ENCODE assay signal across 9 mouse cellular contexts in the genomic region with DNA sequence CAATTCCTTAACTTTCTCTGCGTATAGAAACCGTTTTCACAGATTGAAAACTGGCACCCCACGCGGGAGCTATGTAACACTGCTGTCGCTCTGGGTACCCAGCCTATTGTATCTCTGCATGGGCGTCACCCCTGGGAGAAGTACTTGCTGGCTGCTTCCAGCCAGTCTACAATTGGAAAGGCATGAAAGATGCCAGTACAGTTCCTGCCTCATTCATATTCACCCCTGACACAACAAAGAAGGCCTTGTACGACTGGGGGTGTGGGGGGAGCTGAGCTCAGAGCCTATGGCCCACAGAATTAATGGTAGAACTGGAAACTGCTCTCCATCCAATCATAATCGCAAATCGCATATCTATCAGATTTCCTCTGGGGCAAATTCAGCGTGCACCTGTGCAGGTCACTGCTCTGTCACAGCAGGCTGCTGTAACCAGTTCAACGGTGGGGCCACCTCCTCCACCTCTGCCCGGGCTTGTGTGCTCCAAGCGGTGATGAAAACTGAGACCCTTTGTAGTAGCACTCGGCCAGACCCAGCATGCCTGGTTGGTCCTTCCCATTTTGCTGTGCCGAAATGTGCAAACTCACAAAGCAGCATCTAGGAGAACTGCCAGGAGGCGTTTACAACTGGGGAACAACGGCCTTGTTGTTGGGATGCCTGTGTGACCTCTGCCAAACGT. TPM values are rescaled to one million over a fixed set of nuclear protein-coding genes. Genes with fewer than 3 reads are reported as not detected.
DNase-seq lines count a peak whose midpoint lies in the region; ATAC-seq lines count a peak whose summit lies in the region.
"Had no signal": no experiment of that assay in that cellular context is flagged by ENCODE, and none has a peak within 500 bp of the region (broad histone marks: within the 10 kb centered on the region; RNA-seq: fewer than 3 reads in every experiment).

No protein-coding gene starts in this region.

- intact Hi-C loops in left cerebral cortex, postnatal 14 days (cut with DNase I) = no loop called here
- intact Hi-C loops in heart, postnatal 10 days (cut with DNase I) = no loop called here

- no peak overlapping the region for H3K4me3 ChIP-seq in kidney, embryonic 15.5 days (replicated peaks)

- no peaks in the 10 kb centered on the region for H3K27me3 ChIP-seq in kidney, embryonic 15.5 days

- H3K27ac ChIP-seq in kidney, embryonic 15.5 days = peak overlapping the region; percentile 87

- peaks cover 28% of the 10 kb centered on the region for H3K36me3 ChIP-seq in kidney, embryonic 15.5 days

- 0 out of 2 replicates have a peak, but pooled peaks cover 4% of the 10 kb centered on the region for H3K4me1 ChIP-seq in kidney, embryonic 15.5 days

- no peak overlapping the region for H3K4me2 ChIP-seq in kidney, embryonic 15.5 days

- peak; percentile 93 for ATAC-seq in kidney, embryonic 15.5 days (replicated peaks; ENCODE audit: low FRiP score)

- 62% methylated on average over 18 of the region's 18 CpGs for WGBS in kidney, embryonic 15.5 days

- no peaks in the 10 kb centered on the region for H3K9me3 ChIP-seq in kidney, embryonic 15.5 days (replicated peaks)

- H3K9ac ChIP-seq in kidney, embryonic 15.5 days = no peak overlapping the region

- no peak for DNase-seq in kidney, adult 9 months
- peak; percentile 12 to 22 for DNase-seq in frontal cortex, postnatal 25 days (ENCODE audit: low spot score in 2 of 2)
- peak; percentile 51 to 72 for DNase-seq in left cerebral cortex, postnatal 14 days (ENCODE audit: low spot score in 2 of 2)
- DNase-seq in right cerebral cortex, postnatal 36 days (ENCODE audit: low spot score in 2 of 2) = peak; percentile 19 to 37
- DNase-seq in adrenal gland, postnatal 4 days (ENCODE audit: low spot score in 2 of 2) = no peak
- no peak for DNase-seq in heart, adult 11 months
- DNase-seq in heart, postnatal 10 days = no peak

RNA-seq across cellular contexts. Expression of gene Psph, which starts 25.2 kb away (rescaled TPM):
- 59.8 and 62.4 TPM in 2 replicates for polyA plus RNA-seq in kidney, embryonic 15.5 days (2015; fragmentation: Nextera tagmentation; extraction: Ambion mirVana)
- 10 to 100 TPM; 25.4 to 26.0 TPM for total RNA-seq in left cerebral cortex, postnatal 14 days (2021)
- 10 to 100 TPM; 24.4 to 25.9 TPM for total RNA-seq in adrenal gland, postnatal 4 days (2021)
- total RNA-seq in heart, postnatal 10 days (2021) = 10 to 100 TPM; 12.4 to 15.9 TPM

RNA-seq across cellular contexts. Expression of gene Nipsnap2, which starts 37.1 kb away (rescaled TPM):
- 141 and 144 TPM in 2 replicates for polyA plus RNA-seq in kidney, embryonic 15.5 days (2015; fragmentation: Nextera tagmentation; extraction: Ambion mirVana)
- 10 to 100 TPM; 72.2 to 84.1 TPM for total RNA-seq in left cerebral cortex, postnatal 14 days (2021)
- 100 to 1,000 TPM; 142 to 143 TPM for total RNA-seq in adrenal gland, postnatal 4 days (2021)
- 100 to 1,000 TPM; 591 to 619 TPM for total RNA-seq in heart, postnatal 10 days (2021)

RNA-seq across cellular contexts. Expression of gene Mrps17, which starts 46.7 kb away (rescaled TPM):
- 198 and 199 TPM in 2 replicates for polyA plus RNA-seq in kidney, embryonic 15.5 days (2015; fragmentation: Nextera tagmentation; extraction: Ambion mirVana)
- 10 to 100 TPM; 79.3 to 85.1 TPM for total RNA-seq in left cerebral cortex, postnatal 14 days (2021)
- 100 to 1,000 TPM in 1 of 2 experiments, 10 to 100 TPM in 1; 95.6 to 111 TPM for total RNA-seq in adrenal gland, postnatal 4 days (2021)
- total RNA-seq in heart, postnatal 10 days (2021) = 10 to 100 TPM; 88.6 to 91.5 TPM

RNA-seq across cellular contexts. Expression of gene Sept14, which starts 53.7 kb away (rescaled TPM):
- polyA plus RNA-seq in kidney, embryonic 15.5 days (2015; fragmentation: Nextera tagmentation; extraction: Ambion mirVana) = not detected in 2 replicates
- total RNA-seq in left cerebral cortex, postnatal 14 days (2021) = not detected
- not detected for total RNA-seq in adrenal gland, postnatal 4 days (2021)
- total RNA-seq in heart, postnatal 10 days (2021) = not detected
- polyA plus RNA-seq: heart, embryonic 16.5 days had no signal

Comparison
In these comparisons a context has a peak if more than half of its experiments do, and no peak if none do; other contexts are left out.
1. DNase-seq: peak in frontal cortex, postnatal 25 days (2 of 2), left cerebral cortex, postnatal 14 days (2 of 2) and right cerebral cortex, postnatal 36 days (2 of 2); none in kidney, adult 9 months (single experiment), adrenal gland, postnatal 4 days (0 of 2), heart, adult 11 months (single experiment) and heart, postnatal 10 days (0 of 2).
2. RNA of gene Nipsnap2, which starts 37.1 kb away (total RNA-seq): 591 to 619 TPM in heart, postnatal 10 days; 142 to 143 TPM in adrenal gland, postnatal 4 days and 72.2 to 84.1 TPM in left cerebral cortex, postnatal 14 days; every median in the first group is over 4 times any median in the second.